10 mouse cellular contexts compared by ENCODE assay signal in the genomic region with DNA sequence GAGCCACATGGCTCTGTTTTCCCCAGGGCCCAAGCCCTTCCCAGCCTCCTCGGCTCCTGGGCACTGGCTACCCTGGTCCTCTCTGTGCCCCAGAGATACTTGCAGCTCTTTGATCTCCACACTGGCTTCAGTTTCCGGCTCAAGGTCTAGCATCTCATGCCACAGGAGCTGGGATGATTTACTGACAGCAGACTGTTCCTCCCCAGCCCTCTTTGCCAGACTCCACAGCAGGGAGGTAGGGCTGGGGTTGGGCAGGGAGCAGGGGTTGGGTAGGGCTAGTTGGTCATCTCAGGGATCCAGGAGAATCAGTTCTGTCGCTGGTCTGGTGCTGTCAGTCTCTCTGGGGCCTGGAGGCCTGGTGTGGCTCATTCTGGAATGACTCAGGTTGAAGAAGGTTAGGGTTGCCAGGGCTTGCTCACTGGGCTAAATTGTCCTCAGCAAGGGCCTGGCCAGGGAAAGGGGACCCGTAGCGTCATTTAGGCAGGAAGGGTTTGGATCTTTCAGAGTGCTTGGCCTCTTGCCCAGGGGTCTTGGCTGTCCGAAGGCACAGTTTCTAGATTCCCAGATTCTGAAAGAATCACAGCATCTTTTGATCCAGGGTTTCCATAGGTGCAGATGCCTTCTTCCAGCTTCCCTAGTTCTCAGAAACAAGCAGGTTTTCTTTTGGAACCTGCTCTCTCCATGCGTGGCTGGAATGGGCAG. TPM values are rescaled to one million over a fixed set of nuclear protein-coding genes. Genes with fewer than 3 reads are reported as not detected.
DNase-seq lines count a peak whose midpoint lies in the region; ATAC-seq and TF ChIP-seq lines count a peak whose summit lies in the region.
"Had no signal": no experiment of that assay in that cellular context is flagged by ENCODE, and none has a peak within 500 bp of the region (broad histone marks: within the 10 kb centered on the region; RNA-seq: fewer than 3 reads in every experiment).

No protein-coding gene starts in this region.

- no peaks in the 10 kb centered on the region for H3K36me3 ChIP-seq in hindbrain, embryonic 10.5 days
- H3K36me3 ChIP-seq in midbrain, embryonic 16.5 days (ENCODE audit: control insufficient read depth, insufficient read depth, low read length) = no peaks in the 10 kb centered on the region

- peaks cover 66% of the 10 kb centered on the region for H3K4me1 ChIP-seq in hindbrain, embryonic 10.5 days (replicated peaks)
- peaks cover 96% of the 10 kb centered on the region for H3K4me1 ChIP-seq in midbrain, embryonic 16.5 days (ENCODE audit: control insufficient read depth, insufficient read depth, low read length)

- TF ChIP-seq CTCF in layer of hippocampus, adult 2 months (conservative IDR thresholded peaks at IDR 0.05) = no peak
- TF ChIP-seq CTCF in brain, embryonic 14.5 days (IDR thresholded peaks at IDR 0.05; ENCODE audit: borderline replicate concordance, extremely low read depth, insufficient read depth, insufficient read length) = no peak

- WGBS in hindbrain, embryonic 10.5 days = 64% methylated on average over 7 of the region's 7 CpGs
- 43% methylated on average over 7 of the region's 7 CpGs for WGBS in midbrain, embryonic 16.5 days

- no peak for DNase-seq in layer of hippocampus, adult 2 months (ENCODE audit: low spot score in 2 of 2)
- DNase-seq in layer of hippocampus, adult 9-11 months = no peak
- DNase-seq in brain, embryonic 14.5 days (ENCODE audit: low read depth) = peak; percentile 63
- no peak for DNase-seq in hindbrain, embryonic 10.5 days (ENCODE audit: low spot score)
- DNase-seq in cerebellum, adult 11 months = no peak
- DNase-seq: spleen, adult 18-20 months; thymus, postnatal 14 days had no signal

- H3K27me3 ChIP-seq in hindbrain, embryonic 10.5 days (ENCODE audit: insufficient read depth, poor library complexity, severe bottlenecking) = peaks cover 38% of the 10 kb centered on the region
- H3K27me3 ChIP-seq in midbrain, embryonic 16.5 days (ENCODE audit: control insufficient read depth, insufficient read depth, low read depth, low read length) = no peaks in the 10 kb centered on the region

- H3K27ac ChIP-seq in layer of hippocampus, adult 2 months = peak overlapping the region; percentile 80
- peak overlapping the region; percentile 81 for H3K27ac ChIP-seq in hindbrain, embryonic 10.5 days
- peak overlapping the region; percentile 90 for H3K27ac ChIP-seq in midbrain, embryonic 16.5 days (ENCODE audit: low read length)

- peak overlapping the region; percentile 49 for H3K4me2 ChIP-seq in midbrain, embryonic 16.5 days (ENCODE audit: low read length)

- no peaks in the 10 kb centered on the region for H3K9me3 ChIP-seq in hindbrain, embryonic 10.5 days
- no peaks in the 10 kb centered on the region for H3K9me3 ChIP-seq in midbrain, embryonic 16.5 days (replicated peaks; ENCODE audit: control insufficient read depth, low read length, poor library complexity, severe bottlenecking)

- H3K9ac ChIP-seq in midbrain, embryonic 16.5 days (ENCODE audit: low read depth, low read length) = peak overlapping the region; percentile 58

- no peak overlapping the region for H3K4me3 ChIP-seq in layer of hippocampus, adult 2 months
- peak overlapping the region; percentile 7; the same call in 1 of the 2 replicates for H3K4me3 ChIP-seq in hindbrain, embryonic 10.5 days
- no peak overlapping the region for H3K4me3 ChIP-seq in midbrain, embryonic 16.5 days (ENCODE audit: low read depth, low read length)

- TF ChIP-seq POLR2A in brain, embryonic 14.5 days (IDR thresholded peaks at IDR 0.05; ENCODE audit: borderline replicate concordance, extremely low read depth, insufficient read depth, insufficient read length, poor library complexity, severe bottlenecking) = no peak

- ATAC-seq in midbrain, embryonic 16.5 days = 0 out of 2 replicates have a peak, but pooled peaks have one; percentile 9
- ATAC-seq in erythroid progenitor cell, adult 5-6 weeks (replicated peaks; ENCODE audit: low FRiP score, poor library complexity, severe bottlenecking) = no peak
- ATAC-seq: activated CD4-positive, CD25-positive, alpha-beta regulatory T cell, adult 4 months had no signal

RNA-seq across cellular contexts. Expression of a gene that starts 28.4 kb away (rescaled TPM):
- 100 to 1,000 TPM; 405 to 437 TPM for total RNA-seq in layer of hippocampus, adult 2 months (2021)
- 159 and 311 TPM in 2 replicates for polyA plus RNA-seq in brain, embryonic 14.5 days (2012; rRNA removed)
- polyA plus RNA-seq in hindbrain, embryonic 10.5 days (2016; fragmentation: Nextera tagmentation; extraction: Ambion mirVana) = 4.4 and 13.2 TPM in 2 replicates
- 30.4 and 37.5 TPM in 2 replicates for polyA plus RNA-seq in midbrain, embryonic 16.5 days (2015; fragmentation: Nextera tagmentation; extraction: Ambion mirVana)
- not detected in 2 replicates for total RNA-seq in erythroid progenitor cell, adult 5-6 weeks (2015; ENCODE audit: low replicate concordance)
- total RNA-seq in erythroid progenitor cell, adult 5-6 weeks (2017; ENCODE audit: low replicate concordance) = not detected in 2 replicates

RNA-seq across cellular contexts. Expression of a gene that starts 47.7 kb away (rescaled TPM):
- 10 to 100 TPM; 31.3 to 36.7 TPM for total RNA-seq in layer of hippocampus, adult 2 months (2021)
- polyA plus RNA-seq in brain, embryonic 14.5 days (2012; rRNA removed) = 46.0 and 53.1 TPM in 2 replicates
- polyA plus RNA-seq in hindbrain, embryonic 10.5 days (2016; fragmentation: Nextera tagmentation; extraction: Ambion mirVana) = 20.5 and 20.7 TPM in 2 replicates
- polyA plus RNA-seq in midbrain, embryonic 16.5 days (2015; fragmentation: Nextera tagmentation; extraction: Ambion mirVana) = 91.4 and 139 TPM in 2 replicates
- total RNA-seq in erythroid progenitor cell, adult 5-6 weeks (2015; ENCODE audit: low replicate concordance) = 42.3 and 47.2 TPM in 2 replicates
- 29.9 and 37.7 TPM in 2 replicates for total RNA-seq in erythroid progenitor cell, adult 5-6 weeks (2017; ENCODE audit: low replicate concordance)
